Mouse (Mus musculus) embryonic stem cell, embryonic (primary cell): ENCODE measurements around the gene Sdad1.

Experiments
- CTCF ChIA-PET, 4 experiments: fragments of 300-600 bp in 2 of 4; fragments of 350-600 bp in 2 of 4; sonication (Branson Sonifier 250); formaldehyde crosslinking; loops; one replicate each; lab custom pipeline; 2022; ENCODE audit warnings: inconsistent platforms in 2 of 4; lab: Charles Lee
- POLR2A ChIA-PET, 4 experiments: fragments of 300-600 bp in 2 of 4; fragments of 350-600 bp in 2 of 4; sonication (Branson Sonifier 250); formaldehyde crosslinking; loops; one replicate each; lab custom pipeline; 2022; ENCODE audit warnings: antibody characterized with exemption in 4 of 4, inconsistent platforms in 1 of 4; lab: Charles Lee

Gene Sdad1

GRCm38 (mm10) chr5:92270496-92270895 is 39.8 kb downstream of the Sdad1 start:
- ChIA-PET CTCF (interaction anchor here in 1 of 4 experiments (0.6 kb wide), 1 partner anchor 461 kb away, joined by 4 read pairs; no protein-coding TSS in a partner anchor), POLR2A (interaction anchor here in 1 of 4 experiments (1.1 to 2.0 kb wide), 3 partner anchors 8 to 13 kb away, joined by 4 to 5 read pairs (median 5); partner anchors contain the start of gene Naaa)

GRCm38 (mm10) chr5:92263761-92264359 is 46.4 kb downstream of the Sdad1 start:
- ChIA-PET CTCF (interaction anchor here in 1 of 4 experiments (1.4 kb wide), 1 partner anchor 11 kb away, joined by 5 read pairs; no protein-coding TSS in a partner anchor), POLR2A (interaction anchor here in 2 of 4 experiments (1.3 to 2.4 kb wide), 2 partner anchors 14 to 36 kb away, joined by 5 to 10 read pairs; partner anchors contain the start of gene Naaa (in 1 of the 2))

GRCm38 (mm10) chr5:92262646-92263045 is 47.6 kb downstream of the Sdad1 start:
- POLR2A ChIA-PET: no interaction called here
- CTCF ChIA-PET: interaction anchor here in 1 of 4 experiments (1.3 kb wide), 1 partner anchor 135 kb away, joined by 3 read pairs; no protein-coding TSS in a partner anchor

GRCm38 (mm10) chr5:92256218-92256617 is 54.1 kb downstream of the Sdad1 start, which contains the start of gene Ppef2:
Ppef2 (minus strand) TSS chr5:92256278.
- POLR2A ChIA-PET: interaction anchor here in 2 of 4 experiments (0.6 to 1.3 kb wide), 3 partner anchors 22 to 414 kb away, joined by 3 read pairs; partner anchors contain the start of gene Naaa (in 1 of the 2)
- CTCF ChIA-PET: interaction anchor here in 1 of 4 experiments (0.6 kb wide), 2 partner anchors 16 to 200 kb away, joined by 3 read pairs; no protein-coding TSS in a partner anchor

- POLR2A ChIA-PET: no interaction called here
- CTCF ChIA-PET: no interaction called here
Observed at GRCm38 (mm10) chr5:92254476-92254875, 55.8 kb downstream of the Sdad1 start.

- ChIA-PET CTCF (interaction anchor here in 3 of 4 experiments (0.6 to 1.5 kb wide), 7 partner anchors 11 to 586 kb away, joined by 3 to 6 read pairs (median 4); partner anchors contain the start of gene Naaa (in 1 of the 3)), POLR2A (interaction anchor here in 2 of 4 experiments (0.7 to 1.4 kb wide), 2 partner anchors 23 to 25 kb away, joined by 3 read pairs; partner anchors contain the start of gene Naaa (in 1 of the 2))
Observed at GRCm38 (mm10) chr5:92252797-92253343, 57.4 kb downstream of the Sdad1 start.

- CTCF ChIA-PET: interaction anchor here (0.5 to 1.5 kb wide), 6 partner anchors 9 to 735 kb away, joined by 3 to 6 read pairs (median 4); partner anchors contain the start of genes Naaa (in 1 of the 4) and Parm1 (in 1 of the 4)
- POLR2A ChIA-PET: interaction anchor here in 2 of 4 experiments (0.7 to 4.0 kb wide), 2 partner anchors 11 to 318 kb away, joined by 3 to 13 read pairs; no protein-coding TSS in a partner anchor
Observed at GRCm38 (mm10) chr5:92252031-92252430, 58.2 kb downstream of the Sdad1 start.

- ChIA-PET POLR2A (interaction anchor here in 3 of 4 experiments (0.7 to 4.0 kb wide), 14 partner anchors 8 to 173 kb away, joined by 3 to 18 read pairs (median 4); partner anchors contain the start of genes Naaa (in 2 of the 3) and Sdad1 (in 1 of the 3)), CTCF (interaction anchor here in 3 of 4 experiments (0.6 to 2.0 kb wide), 7 partner anchors 9 to 747 kb away, joined by 3 to 14 read pairs (median 3); no protein-coding TSS in a partner anchor)
Observed at GRCm38 (mm10) chr5:92248614-92249013, 61.7 kb downstream of the Sdad1 start.

GRCm38 (mm10) chr5:92245483-92245882 is 64.8 kb downstream of the Sdad1 start:
- ChIA-PET POLR2A (no interaction called here), CTCF (no interaction called here)

- POLR2A ChIA-PET: no interaction called here
- CTCF ChIA-PET: no interaction called here
Observed at GRCm38 (mm10) chr5:92244900-92245299, 65.4 kb downstream of the Sdad1 start.

- ChIA-PET CTCF (interaction anchor here (0.7 to 2.3 kb wide), 7 partner anchors 8 to 128 kb away, joined by 3 to 14 read pairs (median 4); no protein-coding TSS in a partner anchor), POLR2A (interaction anchor here in 3 of 4 experiments (0.5 to 3.5 kb wide), 17 partner anchors 9 to 184 kb away, joined by 3 to 18 read pairs (median 4); partner anchors contain the start of genes G3bp2 (in 1 of the 3) and Naaa (in 1 of the 3))
Observed at GRCm38 (mm10) chr5:92240769-92241168, 69.5 kb downstream of the Sdad1 start.

- ChIA-PET POLR2A (interaction anchor here in 3 of 4 experiments (0.5 to 3.5 kb wide), 16 partner anchors 9 to 1878 kb away, joined by 3 to 18 read pairs (median 4); partner anchors contain the start of genes G3bp2 (in 1 of the 3) and Naaa (in 1 of the 3)), CTCF (interaction anchor here (0.5 to 2.3 kb wide), 18 partner anchors 9 to 1599 kb away, joined by 3 to 14 read pairs (median 3); partner anchors contain the start of genes Parm1 (in 2 of the 4), Ppef2 (in 1 of the 4) and Rassf6 (in 1 of the 4))
Observed at GRCm38 (mm10) chr5:92239333-92240232, 70.7 kb downstream of the Sdad1 start.

- CTCF ChIA-PET: interaction anchor here in 2 of 4 experiments (0.6 to 1.1 kb wide), 2 partner anchors 14 to 738 kb away, joined by 3 to 4 read pairs; no protein-coding TSS in a partner anchor
- POLR2A ChIA-PET: interaction anchor here in 2 of 4 experiments (0.6 to 0.9 kb wide), 3 partner anchors 8 to 15 kb away, joined by 3 to 4 read pairs (median 4); no protein-coding TSS in a partner anchor
Observed at GRCm38 (mm10) chr5:92234939-92235557, 75.2 kb downstream of the Sdad1 start.
